Mouse (Mus musculus) NIH3T3 (cell line): ENCODE data around the gene Cfap126.

ENCODE experiments used
- DNase-seq: peaks from one replicate; pipeline ENCODE4 v3.0.0-alpha.2; 2012; ENCODE audit warnings: low read depth

Gene Cfap126

GRCm38 (mm10) chr1:171094424-171094823 is 19.3 kb upstream of the Cfap126 start:
- no peak for DNase-seq

GRCm38 (mm10) chr1:171096110-171096964 is 17.4 kb upstream of the Cfap126 start:
- no peak for DNase-seq

GRCm38 (mm10) chr1:171097136-171097535 is 16.6 kb upstream of the Cfap126 start:
- no peak for DNase-seq

GRCm38 (mm10) chr1:171097612-171098011 is 16.1 kb upstream of the Cfap126 start:
- DNase-seq: no peak

- no peak for DNase-seq
Observed at GRCm38 (mm10) chr1:171101033-171101432, 12.7 kb upstream of the Cfap126 start.

- peak; percentile 89 for DNase-seq
Observed at GRCm38 (mm10) chr1:171101733-171102546, 11.8 kb upstream of the Cfap126 start.

- peak; percentile 91 for DNase-seq
Observed at GRCm38 (mm10) chr1:171102547-171103177, 11.1 kb upstream of the Cfap126 start.

GRCm38 (mm10) chr1:171103179-171103840 is 10.4 kb upstream of the Cfap126 start:
- peak; percentile 79 for DNase-seq

- no peak for DNase-seq
Observed at GRCm38 (mm10) chr1:171105226-171105625, 8.5 kb upstream of the Cfap126 start.

GRCm38 (mm10) chr1:171109620-171110019 is 4.1 kb upstream of the Cfap126 start:
- no peak for DNase-seq

- DNase-seq: no peak
Observed at GRCm38 (mm10) chr1:171110659-171111019, 3.1 kb upstream of the Cfap126 start.

- DNase-seq: peak; percentile 97
Observed at GRCm38 (mm10) chr1:171111020-171111780, 2.5 kb upstream of the Cfap126 start.

GRCm38 (mm10) chr1:171111781-171112575 is 1.7 kb upstream of the Cfap126 start:
- DNase-seq: peak; percentile 82

- DNase-seq: no peak
Observed at GRCm38 (mm10) chr1:171112986-171113385, 732 bp upstream of the Cfap126 start.

GRCm38 (mm10) chr1:171116280-171116679 is 2.6 kb downstream of the Cfap126 start:
- no peak for DNase-seq

GRCm38 (mm10) chr1:171118269-171118684 is 4.6 kb downstream of the Cfap126 start:
- peak; percentile 90 for DNase-seq

- no peak for DNase-seq
Observed at GRCm38 (mm10) chr1:171118996-171119395, 5.3 kb downstream of the Cfap126 start.

- no peak for DNase-seq
Observed at GRCm38 (mm10) chr1:171119405-171119804, 5.7 kb downstream of the Cfap126 start.

GRCm38 (mm10) chr1:171120893-171121292 is 7.2 kb downstream of the Cfap126 start:
- DNase-seq: no peak

GRCm38 (mm10) chr1:171121839-171122238 is 8.1 kb downstream of the Cfap126 start:
- DNase-seq: no peak
